Mouse (Mus musculus) CH12.LX (cell line): ENCODE results near the gene Ptprd. TPM values are rescaled to one million over a fixed set of nuclear protein-coding genes. Genes with fewer than 3 reads are reported as not detected.

Experiments
- DNase-seq: peaks from one replicate; pipeline ENCODE4 v3.0.0-alpha.2; 2013; ENCODE audit errors: extremely low read depth
- H3K27ac ChIP-seq: 2 replicates; pipeline ENCODE4 v1.5.1; 2012; ENCODE audit warnings: low read depth, mild to moderate bottlenecking, control low read depth, moderate library complexity; ENCODE audit not compliant: insufficient read depth
- H3K27me3 ChIP-seq: replicated peaks from 2 replicates; pipeline ENCODE3; 2012; ENCODE audit warnings: inconsistent platforms
- H3K36me3 ChIP-seq, 2 experiments: replicated peaks in 1 of 2; 2 replicates each; pipeline versions ENCODE3 to v1.6.1; 2012; ENCODE audit warnings: inconsistent platforms in 1 of 2, low read length in 1 of 2, mild to moderate bottlenecking in 1 of 2, mixed read lengths in 1 of 2, moderate library complexity in 1 of 2; ENCODE audit not compliant: control insufficient read depth in 1 of 2, insufficient read depth in 1 of 2
- H3K4me1 ChIP-seq, 2 experiments: 2 replicates each; pipeline ENCODE4 v1.6.1; 2012; ENCODE audit warnings: inconsistent platforms in 1 of 2, moderate library complexity in 1 of 2; ENCODE audit not compliant: insufficient read depth in 2 of 2, control insufficient read depth in 1 of 2
- H3K4me2 ChIP-seq: 2 replicates; pipeline ENCODE4 v1.6.1; 2012; ENCODE audit warnings: low read depth, mild to moderate bottlenecking, control low read depth; ENCODE audit not compliant: poor library complexity, insufficient read depth, severe bottlenecking
- H3K4me3 ChIP-seq, 3 experiments: fragments of 150-350 bp in 1 of 3; sonication (generic) in 1 of 3; replicated peaks in 1 of 3; 2 replicates each; pipeline versions ENCODE3 to v1.5.1; 2011 to 2012; ENCODE audit warnings: low read depth in 2 of 3, low read length in 2 of 3, mild to moderate bottlenecking in 2 of 3, moderate library complexity in 2 of 3, control low read depth in 1 of 3, improper control_type of control experiment in 1 of 3, inconsistent platforms in 1 of 3, mixed read lengths in 1 of 3; ENCODE audit not compliant: poor library complexity in 1 of 3
- H3K79me2 ChIP-seq: replicated peaks from 2 replicates; pipeline ENCODE4 v1.6.1; 2012; ENCODE audit warnings: mild to moderate bottlenecking, moderate library complexity; ENCODE audit not compliant: control insufficient read depth, poor library complexity, insufficient read depth, severe bottlenecking; ENCODE audit errors: extremely low read depth
- H3K9ac ChIP-seq: 2 replicates; pipeline ENCODE4 v1.6.1; 2012; ENCODE audit warnings: low read depth, mild to moderate bottlenecking, control low read depth, moderate library complexity; ENCODE audit not compliant: insufficient read depth
- H3K9me3 ChIP-seq: replicated peaks from 2 replicates; pipeline ENCODE3; 2012; ENCODE audit warnings: low read length, inconsistent platforms, mixed read lengths
- BHLHE40 ChIP-seq: IDR thresholded peaks from 2 replicates; pipeline ENCODE4 v1.6.1; 2011; ENCODE audit warnings: mild to moderate bottlenecking, low read depth, low read length, improper control_type of control experiment
- CHD1 ChIP-seq: IDR thresholded peaks from 2 replicates; pipeline ENCODE4 v1.6.1; 2012; ENCODE audit warnings: low read depth, low read length, improper control_type of control experiment, inconsistent platforms
- CHD2 ChIP-seq: IDR thresholded peaks from 2 replicates; pipeline ENCODE4 v1.6.1; 2011; ENCODE audit warnings: low read length, improper control_type of control experiment
- E2F4 ChIP-seq: IDR thresholded peaks from 2 replicates; pipeline ENCODE4 v1.6.1; 2011; ENCODE audit warnings: low read depth, low read length, improper control_type of control experiment; ENCODE audit not compliant: insufficient replicate concordance
- GABPA ChIP-seq: IDR thresholded peaks from 2 replicates; pipeline ENCODE4 v1.6.1; 2012; ENCODE audit warnings: low read depth, low read length, improper control_type of control experiment, inconsistent platforms; ENCODE audit not compliant: insufficient replicate concordance
- IRF4 ChIP-seq: IDR thresholded peaks from 2 replicates; pipeline ENCODE4 v1.6.1; 2014; ENCODE audit warnings: low read depth, mild to moderate bottlenecking, inconsistent platforms, low read length, improper control_type of control experiment
- JUND ChIP-seq: conservative IDR thresholded peaks from 2 replicates; pipeline ENCODE4 v1.6.1; 2011; ENCODE audit warnings: low read depth, low read length, improper control_type of control experiment
- KAT2A ChIP-seq: IDR thresholded peaks from 2 replicates; pipeline ENCODE4 v1.6.1; 2012; ENCODE audit warnings: low read length, improper control_type of control experiment, inconsistent platforms; ENCODE audit not compliant: insufficient replicate concordance
- MAFK ChIP-seq: IDR thresholded peaks from 2 replicates; pipeline ENCODE4 v1.6.1; 2011; ENCODE audit warnings: low read length, improper control_type of control experiment; ENCODE audit not compliant: insufficient replicate concordance
- MYC ChIP-seq: IDR thresholded peaks from 2 replicates; pipeline ENCODE4 v1.6.1; 2011; ENCODE audit warnings: low read depth, mild to moderate bottlenecking, improper control_type of control experiment, low read length
- NRF1 ChIP-seq: IDR thresholded peaks from 2 replicates; pipeline ENCODE4 v1.6.1; 2014; ENCODE audit warnings: low read depth, mild to moderate bottlenecking, inconsistent platforms, low read length, improper control_type of control experiment, moderate library complexity
- PAX5 ChIP-seq: IDR thresholded peaks from 2 replicates; pipeline ENCODE4 v1.6.1; 2012; ENCODE audit warnings: low read length, inconsistent platforms, mixed read lengths
- RCOR1 ChIP-seq: conservative IDR thresholded peaks from 2 replicates; pipeline ENCODE4 v1.6.1; 2012; ENCODE audit warnings: low read depth, mild to moderate bottlenecking, inconsistent platforms, low read length, improper control_type of control experiment
- TBP ChIP-seq: conservative IDR thresholded peaks from 2 replicates; pipeline ENCODE4 v1.6.1; 2011; ENCODE audit warnings: low read depth, low read length, improper control_type of control experiment
- UBTF ChIP-seq: IDR thresholded peaks from 2 replicates; pipeline ENCODE4 v1.6.1; 2012; ENCODE audit warnings: low read depth, mild to moderate bottlenecking, inconsistent platforms, low read length, improper control_type of control experiment, moderate library complexity
- ZKSCAN1 ChIP-seq: IDR thresholded peaks from 2 replicates; pipeline ENCODE4 v1.6.1; 2012; ENCODE audit warnings: low read depth, inconsistent platforms, low read length, improper control_type of control experiment, borderline replicate concordance
- ZMIZ1 ChIP-seq: IDR thresholded peaks from 2 replicates; pipeline ENCODE4 v1.6.1; 2012; ENCODE audit warnings: low read depth, mild to moderate bottlenecking, inconsistent platforms, low read length, improper control_type of control experiment
- ZNF384 ChIP-seq: IDR thresholded peaks from 2 replicates; pipeline ENCODE4 v1.6.1; 2012; ENCODE audit warnings: low read depth, low read length, improper control_type of control experiment, inconsistent platforms
- dilution Hi-C: fragments of 300-500 bp; cut with MboI; formaldehyde crosslinking; loops from 2 replicates; pipeline ENCODE4 v1.14.3; 2020; ENCODE audit warnings: low sequenced_read_pairs; ENCODE audit not compliant: extremely low pct_unique_long_range_greater_than_20kb, extremely low pct_ligation_motif_present
- in situ Hi-C: fragments of 300-500 bp; cut with MboI; formaldehyde crosslinking; loops from 3 replicates; pipeline ENCODE4 v1.14.3; 2019; ENCODE audit warnings: low sequenced_read_pairs, low pct_ligation_motif_present, low pct_unique_long_range_greater_than_20kb, mixed read lengths
- polyA plus RNA-seq: library from polyadenylated mRNA; unstranded; fragments of >175 nt; gene quantifications from 2 replicates; pipeline ENCODE4 v1.2.1, GENCODE M21; 2012; ENCODE audit warnings: low read depth; ENCODE audit not compliant: insufficient read length
- total RNA-seq, 2 experiments: library from RNA; depleted of rRNA; stranded (reverse); fragments of 300-350 nt in 1 of 2; fragments of >200 nt in 1 of 2; gene quantifications; 2 replicates each; pipeline ENCODE4 v1.2.3; 2012 to 2014

Gene Ptprd
- total and polyA plus RNA-seq, 3 experiments, result not detected

DNA sequence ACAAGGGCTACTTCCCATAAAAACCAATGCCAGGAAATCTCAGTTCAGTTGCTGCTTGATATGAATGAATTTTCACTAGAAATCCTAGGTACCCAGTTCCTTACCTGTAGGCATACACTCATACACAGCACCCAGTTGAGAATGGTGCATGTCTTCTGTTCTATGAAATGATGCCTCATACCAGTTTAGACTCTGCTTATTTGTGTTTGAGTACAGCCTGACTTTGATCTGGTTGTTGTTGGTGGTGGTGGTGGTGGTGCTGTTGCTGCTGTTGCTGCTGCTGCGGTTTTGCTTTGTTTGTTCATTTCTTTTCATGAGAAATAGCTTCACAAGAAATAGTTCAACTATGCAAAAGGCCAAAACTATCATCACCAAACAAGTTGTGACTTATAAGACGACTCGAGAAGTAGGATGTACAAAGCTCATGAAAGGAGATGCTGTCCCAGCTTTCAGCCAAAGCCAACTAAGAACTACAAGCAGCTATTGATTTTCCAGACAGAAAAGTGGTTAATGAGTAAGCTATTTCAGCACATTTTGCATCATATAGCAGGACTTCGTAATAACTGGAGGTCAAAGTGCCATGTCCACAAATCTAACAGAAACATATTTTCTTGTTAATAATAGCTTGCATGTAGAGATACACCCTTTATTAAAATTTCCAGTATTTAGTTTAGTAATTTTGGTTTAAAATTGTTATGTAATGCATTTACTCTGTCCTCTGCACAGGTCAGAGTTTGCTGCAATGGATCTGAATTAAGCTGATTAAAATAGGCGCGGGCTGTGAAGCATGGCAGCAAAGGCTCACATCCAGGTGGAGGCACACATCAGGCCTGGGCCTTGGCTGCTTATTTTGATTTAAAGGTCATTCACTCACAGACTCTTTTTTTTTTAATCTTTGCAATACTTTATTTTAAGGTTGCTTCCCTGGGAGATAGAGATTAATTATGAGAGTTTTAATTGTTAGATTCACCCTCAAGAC is 1270.1 kb downstream of the Ptprd start:
- no peaks in the 10 kb centered on the region for H3K27me3 ChIP-seq
- in situ Hi-C loops (no loop called here), dilution Hi-C loops (no loop called here)
- no peak for DNase-seq
- H3K4me2 ChIP-seq, result no peak overlapping the region
- H3K9ac ChIP-seq, result no peak overlapping the region
- H3K79me2 ChIP-seq, result no peaks in the 10 kb centered on the region
- no peaks in the 10 kb centered on the region for H3K4me1 ChIP-seq
- H3K36me3 ChIP-seq, result no peaks in the 10 kb centered on the region
- peaks cover 29% of the 10 kb centered on the region for H3K9me3 ChIP-seq
- H3K27ac ChIP-seq, result no peak overlapping the region
- no peak overlapping the region for H3K4me3 ChIP-seq
- TF ChIP-seq MYC, result no peak
- TF ChIP-seq IRF4, result no peak
- TF ChIP-seq ZNF384, result no peak
- TF ChIP-seq CHD1, result no peak
- TF ChIP-seq CHD2, result no peak
- no peak for TF ChIP-seq UBTF
- TF ChIP-seq NRF1, result no peak
- TF ChIP-seq TBP, result no peak
- TF ChIP-seq PAX5, result no peak

DNA sequence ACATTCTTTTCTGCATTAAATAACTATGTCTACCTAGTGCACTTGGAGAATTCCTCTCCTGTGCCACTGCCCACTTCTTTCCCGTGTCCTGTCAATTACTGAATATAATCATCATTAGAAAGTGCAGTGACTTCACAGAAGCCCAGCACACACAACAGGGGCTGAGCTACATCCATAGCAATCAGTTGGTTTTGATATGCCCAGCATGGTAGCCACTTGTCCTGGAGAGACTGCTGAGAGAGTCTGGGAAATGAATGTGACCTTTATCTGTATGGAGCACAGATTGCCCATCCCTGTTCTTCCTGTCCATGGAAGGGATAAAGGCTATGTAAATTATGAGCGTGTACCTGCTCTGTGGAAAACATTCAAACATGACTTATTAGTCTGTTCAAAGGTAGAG is 1280.2 kb downstream of the Ptprd start:
- in situ Hi-C loops, result no loop called here
- TF ChIP-seq JUND (no peak), CHD2 (no peak), UBTF (no peak), ZMIZ1 (no peak), MAFK (no peak), KAT2A (no peak), E2F4 (no peak), RCOR1 (no peak), BHLHE40 (no peak), GABPA (no peak), ZKSCAN1 (no peak), PAX5 (no peak), NRF1 (no peak)
- Histone ChIP-seq H3K9me3 (peaks cover 28% of the 10 kb centered on the region), H3K4me3 (no peak overlapping the region), H3K9ac (no peak overlapping the region), H3K4me1 (no peaks in the 10 kb centered on the region), H3K27me3 (no peaks in the 10 kb centered on the region), H3K79me2 (no peaks in the 10 kb centered on the region), H3K4me2 (no peak overlapping the region), H3K27ac (no peak overlapping the region), H3K36me3 (no peaks in the 10 kb centered on the region)
- dilution Hi-C loops, result no loop called here
- DNase-seq, result no peak
